Mouse (Mus musculus) large intestine, adult 2 months (tissue): ENCODE measurements around the gene Cd151. TPM values are rescaled to one million over a fixed set of nuclear protein-coding genes. Genes with fewer than 3 reads are reported as not detected.

Experiments used
- DNase-seq: peaks from one replicate; pipeline ENCODE4 v3.0.0-alpha.2; 2012; ENCODE audit warnings: low read depth, low spot score
- WGBS: fragments of 180-500 bp; shearing (Covaris S2); methylation state at CpG from one replicate; pipeline ENCODE4 v1.1.7; 2018; 5-methylcytosine and 5-hydroxymethylcytosine counted together
- polyA plus RNA-seq: library from polyadenylated mRNA; depleted of rRNA; stranded (reverse); fragments of >200 nt; gene quantifications from 2 replicates; pipeline ENCODE4 v1.2.3, GENCODE M21; 2012

The Cd151 gene
- polyA plus RNA-seq, 1 experiment = 255 TPM

GRCm38 (mm10) chr7:141469352-141469751 is 2.2 kb downstream of the Cd151 start:
- WGBS = 89% methylated on average over 6 of the region's 6 CpGs
- no peak for DNase-seq

- no peak for DNase-seq
- 93% methylated on average over 18 of the region's 18 CpGs for WGBS
These were observed 2.9 kb downstream of the Cd151 start for GRCm38 (mm10) chr7:141469901-141470636.

GRCm38 (mm10) chr7:141470637-141470944 is 3.4 kb downstream of the Cd151 start:
- no peak for DNase-seq
- 92% methylated on average over 10 of the region's 10 CpGs for WGBS

- DNase-seq = no peak
- WGBS = 86% methylated on average over 1 of the region's 1 CpGs
These were observed 4.0 kb downstream of the Cd151 start for GRCm38 (mm10) chr7:141471236-141471635.

GRCm38 (mm10) chr7:141472226-141472625 is 5.0 kb downstream of the Cd151 start:
- no peak for DNase-seq
- WGBS = 68% methylated on average over 6 of the region's 6 CpGs

GRCm38 (mm10) chr7:141472763-141473162 is 5.6 kb downstream of the Cd151 start:
- 84% methylated on average over 6 of the region's 6 CpGs for WGBS

GRCm38 (mm10) chr7:141474160-141474559 is 7.0 kb downstream of the Cd151 start:
- WGBS = 4% methylated on average over 5 of the region's 5 CpGs
- DNase-seq = no peak

More at GRCm38 (mm10) chr7:141472763-141473162, 5.6 kb downstream of the Cd151 start:
- no peak for DNase-seq

GRCm38 (mm10) chr7:141475011-141475804 is 8.0 kb downstream of the Cd151 start, which contains the start of the genes Polr2l and Tspan4:
Gene Polr2l, minus strand, starts transcription at chr7:141475132.
Gene Tspan4, plus strand, starts transcription at chr7:141475240.
- no peak for DNase-seq
- under 1% methylated on average over 87 of the region's 87 CpGs for WGBS

- under 1% methylated on average over 12 of the region's 12 CpGs for WGBS
- no peak for DNase-seq
These were observed 8.6 kb downstream of the Cd151 start for GRCm38 (mm10) chr7:141475805-141476158.

- no peak for DNase-seq
- 3% methylated on average over 17 of the region's 17 CpGs for WGBS
These were observed 9.2 kb downstream of the Cd151 start for GRCm38 (mm10) chr7:141476226-141476980.

GRCm38 (mm10) chr7:141476981-141477370 is 9.8 kb downstream of the Cd151 start:
- 9% methylated on average over 7 of the region's 7 CpGs for WGBS

GRCm38 (mm10) chr7:141477578-141478269 is 10.5 kb downstream of the Cd151 start:
- 35% methylated on average over 4 of the region's 4 CpGs for WGBS
- no peak for DNase-seq

More at GRCm38 (mm10) chr7:141476981-141477370, 9.8 kb downstream of the Cd151 start:
- no peak for DNase-seq

- DNase-seq = no peak
- WGBS = 44% methylated on average over 5 of the region's 5 CpGs
These were observed 11.1 kb downstream of the Cd151 start for GRCm38 (mm10) chr7:141478270-141478748.

GRCm38 (mm10) chr7:141480842-141481497 is 13.8 kb downstream of the Cd151 start:
- no peak for DNase-seq
- 12% methylated on average over 10 of the region's 10 CpGs for WGBS

- 2% methylated on average over 81 of the region's 81 CpGs for WGBS
- no peak for DNase-seq
These were observed 14.6 kb downstream of the Cd151 start for GRCm38 (mm10) chr7:141481498-141482401.

GRCm38 (mm10) chr7:141482531-141483024 is 15.4 kb downstream of the Cd151 start:
- DNase-seq = no peak
- WGBS = 30% methylated on average over 11 of the region's 11 CpGs

- 56% methylated on average over 6 of the region's 6 CpGs for WGBS
- DNase-seq = no peak
These were observed 16.0 kb downstream of the Cd151 start for GRCm38 (mm10) chr7:141483114-141483653.
